Mouse (Mus musculus): Measurements from ENCODE around the gene Sgcd.

DNA sequence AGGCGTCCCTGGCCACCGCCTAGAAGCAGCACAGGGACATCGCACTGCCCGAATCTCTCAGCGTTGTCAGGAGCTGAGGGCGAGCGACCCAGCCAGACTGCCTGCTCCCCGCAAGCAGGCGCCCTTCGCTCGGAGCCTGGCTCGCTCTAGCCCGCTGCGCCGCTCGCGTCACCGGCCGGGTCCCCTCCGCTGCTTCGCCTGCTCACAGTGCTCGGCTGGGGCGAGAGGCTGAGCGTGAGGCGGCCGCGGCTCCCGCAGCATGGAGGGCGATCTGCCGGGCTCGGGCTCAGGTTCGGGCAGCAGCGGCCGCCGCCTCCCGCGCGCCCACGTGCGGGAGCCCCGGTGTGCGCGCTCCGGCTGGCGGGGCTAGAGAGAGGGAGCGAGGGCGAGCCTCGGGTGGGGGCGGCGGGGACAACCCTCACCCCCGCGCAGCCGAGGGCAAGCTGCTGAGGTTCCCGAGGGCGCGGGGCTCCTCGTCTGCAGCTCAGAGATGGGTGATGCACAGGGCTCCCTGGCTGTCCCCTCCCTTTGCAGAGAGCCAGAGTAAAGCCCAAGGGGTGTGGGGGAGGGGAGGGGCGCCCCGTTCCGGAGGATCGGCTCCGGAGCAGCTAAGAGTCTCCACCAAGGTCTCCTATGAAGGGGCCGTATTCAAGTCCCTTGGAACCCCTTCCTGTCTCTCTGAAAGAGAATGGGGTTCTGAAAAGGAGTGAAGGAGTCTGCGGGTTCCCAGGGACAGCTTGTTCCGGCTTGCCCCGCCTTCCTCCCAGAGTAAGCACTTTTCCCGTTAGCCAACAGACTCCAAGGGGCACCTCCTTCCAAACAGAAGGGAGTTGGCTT, at the start of gene Sgcd:
- TF ChIP-seq CTCF (IDR thresholded peaks at IDR 0.05; ENCODE audit: borderline replicate concordance, extremely low read depth, insufficient read depth, insufficient read length) (no peak), POLR2A (IDR thresholded peaks at IDR 0.05; ENCODE audit: borderline replicate concordance, extremely low read depth, insufficient read depth, insufficient read length, poor library complexity, severe bottlenecking) (peak; percentile 28)
